Mouse (Mus musculus) cerebellum, postnatal 14 days (tissue): ENCODE results near the gene Rrp15.

Experiments
- DNase-seq, 2 experiments: peaks; one replicate each; pipeline ENCODE4 v3.0.0; 2021; ENCODE audit warnings: mixed read lengths in 2 of 2

Rrp15 gene

GRCm38 (mm10) chr1:186712802-186713471 is 36.2 kb downstream of the Rrp15 start:
- DNase-seq: peak; percentile 74 to 75

- DNase-seq: peak in 1 of 2 experiments; percentile 24
These were observed 43.3 kb downstream of the Rrp15 start, which contains the start of gene Tgfb2 for GRCm38 (mm10) chr1:186705915-186706248. TSS of gene Tgfb2 (minus strand) at chr1:186705989.

- peak; percentile 53 to 55 for DNase-seq
These were observed 43.8 kb downstream of the Rrp15 start for GRCm38 (mm10) chr1:186705203-186705914.

GRCm38 (mm10) chr1:186703980-186704701 is 45.0 kb downstream of the Rrp15 start:
- peak; percentile 39 to 45 for DNase-seq

- peak in 1 of 2 experiments; percentile 26 for DNase-seq
These were observed 45.7 kb downstream of the Rrp15 start for GRCm38 (mm10) chr1:186703256-186703979.

- no peak for DNase-seq
These were observed 46.5 kb downstream of the Rrp15 start for GRCm38 (mm10) chr1:186702391-186703255.

- no peak for DNase-seq
These were observed 47.8 kb downstream of the Rrp15 start for GRCm38 (mm10) chr1:186701206-186701905.

GRCm38 (mm10) chr1:186700496-186700895 is 48.7 kb downstream of the Rrp15 start:
- no peak for DNase-seq

GRCm38 (mm10) chr1:186698583-186699338 is 50.4 kb downstream of the Rrp15 start:
- no peak for DNase-seq

GRCm38 (mm10) chr1:186696231-186696630 is 52.9 kb downstream of the Rrp15 start:
- DNase-seq: no peak

GRCm38 (mm10) chr1:186695361-186695760 is 53.8 kb downstream of the Rrp15 start:
- no peak for DNase-seq

GRCm38 (mm10) chr1:186692370-186692769 is 56.8 kb downstream of the Rrp15 start:
- DNase-seq: peak in 1 of 2 experiments; percentile 18

GRCm38 (mm10) chr1:186691708-186692107 is 57.5 kb downstream of the Rrp15 start:
- DNase-seq: no peak

GRCm38 (mm10) chr1:186684041-186684440 is 65.1 kb downstream of the Rrp15 start:
- DNase-seq: no peak

GRCm38 (mm10) chr1:186682606-186683005 is 66.6 kb downstream of the Rrp15 start:
- DNase-seq: no peak

GRCm38 (mm10) chr1:186677614-186678013 is 71.5 kb downstream of the Rrp15 start:
- no peak for DNase-seq

GRCm38 (mm10) chr1:186676199-186676598 is 73.0 kb downstream of the Rrp15 start:
- no peak for DNase-seq

- no peak for DNase-seq
These were observed 73.9 kb downstream of the Rrp15 start for GRCm38 (mm10) chr1:186675263-186675662.

- no peak for DNase-seq
These were observed 74.5 kb downstream of the Rrp15 start for GRCm38 (mm10) chr1:186674621-186675020.

- DNase-seq: peak; percentile 26 to 44
These were observed 76.0 kb downstream of the Rrp15 start for GRCm38 (mm10) chr1:186673166-186673565.
